ENCODE assay signal across 15 mouse cellular contexts in genomic region chr5:53273699-53274430, GRCm38 (mm10). TPM values are rescaled to one million over a fixed set of nuclear protein-coding genes. Genes with fewer than 3 reads are reported as not detected.
A peak's percentile ranks its signal among the peaks of the same experiment; 100 is the strongest.
DNase-seq lines count a peak whose midpoint lies in the region; ATAC-seq and TF ChIP-seq lines count a peak whose summit lies in the region.
"Had no signal": no experiment of that assay in that cellular context is flagged by ENCODE, and none has a peak within 500 bp of the region (broad histone marks: within the 10 kb centered on the region; RNA-seq: fewer than 3 reads in every experiment).

No protein-coding gene starts in this region.

- WGBS in kidney, embryonic 16.5 days: 38% methylated on average over 5 of the region's 5 CpGs
- 87% methylated on average over 5 of the region's 5 CpGs for WGBS in bone marrow, adult 2 months
- WGBS in heart, embryonic 16.5 days: 46% methylated on average over 5 of the region's 5 CpGs
- WGBS in midbrain, embryonic 15.5 days: 96% methylated on average over 5 of the region's 5 CpGs

- TF ChIP-seq CTCF in bone marrow, adult 2 months (IDR thresholded peaks at IDR 0.05; ENCODE audit: control insufficient read depth, insufficient read depth, low read length): no peak

- peak; percentile 49; the same call in 1 of the 2 replicates for ATAC-seq in kidney, embryonic 16.5 days (ENCODE audit: low FRiP score, low TSS enrichment)
- ATAC-seq in heart, embryonic 16.5 days (replicated peaks; ENCODE audit: extremely low read depth, insufficient read depth, low FRiP score): 0 out of 2 replicates have a peak, but pooled peaks have one; percentile 38
- no peak for ATAC-seq in midbrain, embryonic 15.5 days (replicated peaks)
- ATAC-seq: intestine, embryonic 15.5 days had no signal

- TF ChIP-seq POLR2A in bone marrow, adult 2 months (IDR thresholded peaks at IDR 0.05; ENCODE audit: borderline replicate concordance, control insufficient read depth, low read depth, low read length): no peak

- DNase-seq in gastrocnemius, postnatal 10 days: peak; percentile 27
- no peak for DNase-seq in gastrocnemius, adult 18-20 months (ENCODE audit: low spot score)
- no peak for DNase-seq in kidney, adult 8-10 months
- no peak for DNase-seq in ovary, adult 18-20 months (ENCODE audit: low spot score)
- DNase-seq: B cell, adult 2 months; cerebellum, adult 2 months had no signal

- H3K9ac ChIP-seq in kidney, embryonic 16.5 days (replicated peaks; ENCODE audit: low read length): no peak overlapping the region
- no peak overlapping the region for H3K9ac ChIP-seq in heart, embryonic 16.5 days (ENCODE audit: low read length)
- H3K9ac ChIP-seq in midbrain, embryonic 15.5 days: no peak overlapping the region
- H3K9ac ChIP-seq: intestine, embryonic 15.5 days; liver, embryonic 15.5 days; midbrain, embryonic 12.5 days had no signal

- H3K27ac ChIP-seq in kidney, embryonic 16.5 days (ENCODE audit: low read length): no peak overlapping the region
- H3K27ac ChIP-seq in bone marrow, adult 2 months (ENCODE audit: control insufficient read depth, insufficient read depth, low read depth, low read length, poor library complexity): peak overlapping the region; percentile 65; the same call in 1 of the 2 replicates
- H3K27ac ChIP-seq in heart, embryonic 16.5 days (ENCODE audit: low read length): peak overlapping the region; percentile 78
- no peak overlapping the region for H3K27ac ChIP-seq in midbrain, embryonic 15.5 days
- H3K27ac ChIP-seq: hindbrain, embryonic 10.5 days; intestine, embryonic 15.5 days; liver, embryonic 15.5 days; midbrain, embryonic 12.5 days had no signal

- peaks cover 6% of the 10 kb centered on the region; the same call in 1 of the 2 replicates for H3K9me3 ChIP-seq in kidney, embryonic 16.5 days (ENCODE audit: low read length)
- no peaks in the 10 kb centered on the region for H3K9me3 ChIP-seq in heart, embryonic 16.5 days (replicated peaks; ENCODE audit: control insufficient read depth, low read length)
- H3K9me3 ChIP-seq in midbrain, embryonic 15.5 days: no peaks in the 10 kb centered on the region
- H3K9me3 ChIP-seq: hindbrain, embryonic 10.5 days; intestine, embryonic 15.5 days; liver, embryonic 15.5 days; midbrain, embryonic 12.5 days had no signal

- peaks cover 34% of the 10 kb centered on the region for H3K4me1 ChIP-seq in kidney, embryonic 16.5 days (ENCODE audit: insufficient read depth, low read length)
- peaks cover 6% of the 10 kb centered on the region for H3K4me1 ChIP-seq in bone marrow, adult 2 months (ENCODE audit: control insufficient read depth, insufficient read depth, low read length)
- peaks cover 47% of the 10 kb centered on the region for H3K4me1 ChIP-seq in heart, embryonic 16.5 days (ENCODE audit: control insufficient read depth, insufficient read depth, low read length)
- peaks cover 15% of the 10 kb centered on the region for H3K4me1 ChIP-seq in midbrain, embryonic 15.5 days

- H3K36me3 ChIP-seq in kidney, embryonic 16.5 days (ENCODE audit: insufficient read depth, low read length): peaks cover 16% of the 10 kb centered on the region
- peaks cover 14% of the 10 kb centered on the region for H3K36me3 ChIP-seq in heart, embryonic 16.5 days (ENCODE audit: control insufficient read depth, insufficient read depth)
- no peaks in the 10 kb centered on the region for H3K36me3 ChIP-seq in midbrain, embryonic 15.5 days (replicated peaks)

- H3K27me3 ChIP-seq in kidney, embryonic 16.5 days (ENCODE audit: insufficient read depth, low read length): no peaks in the 10 kb centered on the region
- H3K27me3 ChIP-seq in heart, embryonic 16.5 days (ENCODE audit: control insufficient read depth, insufficient read depth, low read length): no peaks in the 10 kb centered on the region
- H3K27me3 ChIP-seq in midbrain, embryonic 15.5 days (replicated peaks): no peaks in the 10 kb centered on the region
- H3K27me3 ChIP-seq: intestine, embryonic 15.5 days; liver, embryonic 15.5 days; midbrain, embryonic 12.5 days had no signal

- H3K4me2 ChIP-seq in kidney, embryonic 16.5 days (replicated peaks; ENCODE audit: low read depth, low read length): no peak overlapping the region
- peak overlapping the region; percentile 42; the same call in 1 of the 2 replicates for H3K4me2 ChIP-seq in heart, embryonic 16.5 days (ENCODE audit: low read depth, low read length)
- no peak overlapping the region for H3K4me2 ChIP-seq in midbrain, embryonic 15.5 days
- H3K4me2 ChIP-seq: intestine, embryonic 15.5 days; liver, embryonic 15.5 days; midbrain, embryonic 12.5 days had no signal

- H3K4me3 ChIP-seq in kidney, embryonic 16.5 days (ENCODE audit: low read length): no peak overlapping the region
- no peak overlapping the region for H3K4me3 ChIP-seq in bone marrow, adult 2 months (replicated peaks; ENCODE audit: control insufficient read depth, low read depth, low read length)
- no peak overlapping the region for H3K4me3 ChIP-seq in heart, embryonic 16.5 days (ENCODE audit: low read length)
- H3K4me3 ChIP-seq in midbrain, embryonic 15.5 days: no peak overlapping the region
- H3K4me3 ChIP-seq: erythroblast, embryonic 14.5 days; hindbrain, embryonic 10.5 days; intestine, embryonic 15.5 days; liver, embryonic 15.5 days; midbrain, embryonic 12.5 days had no signal

RNA-seq across cellular contexts. Expression of gene Smim20, which starts 7.0 kb away (rescaled TPM):
- total RNA-seq in gastrocnemius, postnatal 10 days (2021): 100 to 1,000 TPM in 1 of 2 experiments, 10 to 100 TPM in 1; 94.9 to 103 TPM
- 10 to 100 TPM; 51.0 to 57.7 TPM for total RNA-seq in gastrocnemius, adult 18-20 months (2021)
- 98.2 and 98.5 TPM in 2 replicates for polyA plus RNA-seq in kidney, embryonic 16.5 days (2015; fragmentation: Nextera tagmentation; extraction: Ambion mirVana)
- 25.9 and 43.0 TPM in 2 replicates for polyA plus RNA-seq in bone marrow, adult 2 months (2011; ENCODE audit: insufficient read depth, insufficient read length, low replicate concordance, missing spikeins)
- polyA plus RNA-seq in heart, embryonic 16.5 days (2015; fragmentation: Nextera tagmentation; extraction: Ambion mirVana): 188 and 196 TPM in 2 replicates
- 67.8 and 69.4 TPM in 2 replicates for polyA plus RNA-seq in midbrain, embryonic 15.5 days (2015; fragmentation: Nextera tagmentation; extraction: Ambion mirVana)

Comparison
In these comparisons a context has a peak if more than half of its experiments do, and no peak if none do; other contexts are left out.
1. H3K27ac ChIP-seq: peak in bone marrow, adult 2 months (single experiment) and heart, embryonic 16.5 days (single experiment); none in kidney, embryonic 16.5 days (single experiment) and midbrain, embryonic 15.5 days (single experiment).